Mouse (Mus musculus) small intestine, adult 2 months (tissue): ENCODE data around the gene Pde4d.

Source experiments
- CTCF ChIP-seq: fragments of 200-500 bp; IDR thresholded peaks from 2 replicates; pipeline ENCODE4 v1.5.1; 2012; ENCODE audit warnings: low read depth, mild to moderate bottlenecking, control low read depth, inconsistent platforms, low read length, moderate library complexity, mixed read lengths; ENCODE audit not compliant: insufficient replicate concordance, insufficient read length; ENCODE audit errors: extremely low read depth
- POLR2A ChIP-seq: fragments of 200-500 bp; IDR thresholded peaks from 2 replicates; pipeline ENCODE4 v1.6.1; 2012; ENCODE audit warnings: low read depth, mild to moderate bottlenecking, control low read depth, inconsistent platforms, low read length, moderate library complexity

DNA sequence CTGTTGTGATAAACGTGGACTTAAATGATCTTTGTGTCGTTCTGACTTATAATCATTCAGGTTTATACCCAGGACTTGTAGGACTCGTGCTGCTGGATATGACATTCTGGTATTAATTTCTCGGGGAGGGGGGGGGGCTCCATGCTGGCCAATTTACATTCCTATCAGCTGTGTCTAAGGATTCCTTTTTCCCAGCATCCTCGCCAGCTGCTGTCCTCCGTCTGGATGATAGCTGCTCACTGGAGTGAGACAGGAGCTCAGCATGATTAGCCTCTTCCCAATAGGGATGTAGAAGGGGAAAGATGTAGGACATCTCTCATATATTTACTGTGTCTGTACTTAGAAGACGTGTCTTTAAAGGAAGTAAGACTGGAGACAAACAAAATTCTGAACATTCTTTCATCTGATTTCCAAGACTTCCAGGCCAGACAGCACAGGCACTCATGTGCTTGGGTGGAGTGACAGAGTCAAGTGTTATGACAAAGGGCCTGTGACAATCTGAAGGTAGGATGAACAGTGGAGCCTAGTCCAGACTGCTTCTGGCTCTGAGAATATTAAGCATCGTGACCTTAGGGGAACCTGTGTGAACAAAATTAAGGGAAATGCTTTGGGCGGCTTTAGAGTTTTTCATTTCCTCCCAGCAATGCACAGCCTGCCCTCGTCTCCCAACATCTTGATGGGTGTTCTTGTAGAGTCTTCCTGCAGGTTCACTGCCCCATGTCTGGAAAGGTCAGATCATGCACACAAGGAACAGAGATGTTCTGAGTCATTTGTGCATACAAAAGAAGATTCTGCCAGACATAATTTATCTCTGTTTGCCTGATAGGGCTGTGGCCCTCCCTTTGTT, 1215.4 kb downstream of the Pde4d start:
- TF ChIP-seq POLR2A: no peak
- TF ChIP-seq CTCF: no peak
